Mouse (Mus musculus): ENCODE measurements around the gene Rad51ap1. TPM values are rescaled to one million over a fixed set of nuclear protein-coding genes. Genes with fewer than 3 reads are reported as not detected.

Rad51ap1 gene
- 102 TPM for polyA plus RNA-seq (2014; fragmentation: Illumina TruSeq; extraction: RNeasy Lipid Tissue Mini Kit (QIAGEN cat#74804); ENCODE audit: low read depth, low replicate concordance)

GRCm38 (mm10) chr6:126939487-126940171 is at the start of gene Rad51ap1, which contains the start of gene D6Wsu163e:
Gene Rad51ap1 (minus strand): TSS chr6:126939587.
Gene D6Wsu163e (plus strand): TSS chr6:126939962.

GRCm38 (mm10) chr6:126921111-126921881 is 18.1 kb downstream of the Rad51ap1 start, which contains the start of gene Dyrk4:
Gene Dyrk4 (minus strand): TSS chr6:126921839.

Other genes starting within 250 kb of the Rad51ap1 start
- 0.18 TPM for gene Kcna6, start 198.9 kb downstream of the Rad51ap1 start, polyA plus RNA-seq (2014; fragmentation: Illumina TruSeq; extraction: RNeasy Lipid Tissue Mini Kit (QIAGEN cat#74804); ENCODE audit: low read depth, low replicate concordance)
- 81.8 TPM for gene Ndufa9, start 90.5 kb downstream of the Rad51ap1 start, polyA plus RNA-seq (2014; fragmentation: Illumina TruSeq; extraction: RNeasy Lipid Tissue Mini Kit (QIAGEN cat#74804); ENCODE audit: low read depth, low replicate concordance)
- 587 TPM for gene Akap3, start 86.5 kb downstream of the Rad51ap1 start, polyA plus RNA-seq (2014; fragmentation: Illumina TruSeq; extraction: RNeasy Lipid Tissue Mini Kit (QIAGEN cat#74804); ENCODE audit: low read depth, low replicate concordance)
- 45.0 TPM for gene Dyrk4, start 17.7 kb downstream of the Rad51ap1 start, polyA plus RNA-seq (2014; fragmentation: Illumina TruSeq; extraction: RNeasy Lipid Tissue Mini Kit (QIAGEN cat#74804); ENCODE audit: low read depth, low replicate concordance)
- gene D6Wsu163e, start 375 bp upstream of the Rad51ap1 start, polyA plus RNA-seq (2014; fragmentation: Illumina TruSeq; extraction: RNeasy Lipid Tissue Mini Kit (QIAGEN cat#74804); ENCODE audit: low read depth, low replicate concordance), result 9.7 TPM
- 0.04 TPM for gene Fgf6, start 76.0 kb upstream of the Rad51ap1 start, polyA plus RNA-seq (2014; fragmentation: Illumina TruSeq; extraction: RNeasy Lipid Tissue Mini Kit (QIAGEN cat#74804); ENCODE audit: low read depth, low replicate concordance)
- gene Fgf23, start 133.3 kb upstream of the Rad51ap1 start, polyA plus RNA-seq (2014; fragmentation: Illumina TruSeq; extraction: RNeasy Lipid Tissue Mini Kit (QIAGEN cat#74804); ENCODE audit: low read depth, low replicate concordance), result not detected
- gene Tigar, start 170.0 kb upstream of the Rad51ap1 start, polyA plus RNA-seq (2014; fragmentation: Illumina TruSeq; extraction: RNeasy Lipid Tissue Mini Kit (QIAGEN cat#74804); ENCODE audit: low read depth, low replicate concordance), result 7.0 TPM
- 2.9 TPM for gene Ccnd2, start 212.6 kb upstream of the Rad51ap1 start, polyA plus RNA-seq (2014; fragmentation: Illumina TruSeq; extraction: RNeasy Lipid Tissue Mini Kit (QIAGEN cat#74804); ENCODE audit: low read depth, low replicate concordance)

Data from testis, adult 10 weeks (tissue).